Mouse (Mus musculus) kidney, adult 2 months (tissue): ENCODE data around the gene Ubtfl1. TPM values are rescaled to one million over a fixed set of nuclear protein-coding genes. Genes with fewer than 3 reads are reported as not detected.

Experiments used
- DNase-seq: peaks from one replicate; pipeline ENCODE4 v3.0.0; 2021
- H3K27ac ChIP-seq: fragments of 200-500 bp; 2 replicates; pipeline ENCODE4 v1.5.1; 2012; ENCODE audit warnings: low read depth, low read length, control low read depth, inconsistent platforms; ENCODE audit not compliant: insufficient read depth
- H3K27me3 ChIP-seq: fragments of 200-500 bp; replicated peaks from 2 replicates; pipeline ENCODE4 v1.6.1; 2012; ENCODE audit warnings: mild to moderate bottlenecking, moderate library complexity, low read length, inconsistent platforms; ENCODE audit not compliant: control insufficient read depth, insufficient read depth
- H3K36me3 ChIP-seq: fragments of 200-500 bp; 2 replicates; pipeline ENCODE4 v1.6.1; 2012; ENCODE audit warnings: mild to moderate bottlenecking, moderate library complexity, low read length, inconsistent platforms; ENCODE audit not compliant: control insufficient read depth, insufficient read depth
- H3K4me1 ChIP-seq: fragments of 200-500 bp; 2 replicates; pipeline ENCODE4 v1.6.1; 2011; ENCODE audit warnings: low read length; ENCODE audit not compliant: control insufficient read depth, insufficient read depth
- H3K4me3 ChIP-seq: fragments of 200-500 bp; 2 replicates; pipeline ENCODE4 v1.5.1; 2011; ENCODE audit warnings: mild to moderate bottlenecking, low read depth, low read length, control low read depth; ENCODE audit not compliant: insufficient read depth
- CTCF ChIP-seq: fragments of 200-500 bp; conservative IDR thresholded peaks from 2 replicates; pipeline ENCODE4 v1.5.1; 2011; ENCODE audit warnings: low read depth, mild to moderate bottlenecking, control low read depth, low read length, moderate library complexity, mixed read lengths; ENCODE audit not compliant: insufficient read depth, insufficient read length
- POLR2A ChIP-seq: fragments of 200-500 bp; IDR thresholded peaks from one replicate; pipeline ENCODE4 v1.6.1; 2011; ENCODE audit warnings: low read depth, low read length, control low read depth
- WGBS: fragments of 180-500 bp; shearing (Covaris S2); methylation state at CpG from one replicate; pipeline ENCODE4 v1.1.7; 2018; 5-methylcytosine and 5-hydroxymethylcytosine counted together
- polyA plus RNA-seq: library from polyadenylated mRNA; depleted of rRNA; stranded (reverse); fragments of >200 nt; gene quantifications from 2 replicates; pipeline ENCODE4 v1.2.3, GENCODE M21; 2012; rRNA removed

Gene Ubtfl1
- polyA plus RNA-seq, 1 experiment, result not detected

- TF ChIP-seq CTCF (no peak), POLR2A (no peak)
- Histone ChIP-seq H3K27ac (no peak overlapping the region), H3K36me3 (peaks cover 8% of the 10 kb centered on the region), H3K4me1 (no peaks in the 10 kb centered on the region), H3K27me3 (no peaks in the 10 kb centered on the region), H3K4me3 (no peak overlapping the region)
- 98% methylated on average over 4 of the region's 4 CpGs for WGBS
- DNase-seq, result no peak
Measured at GRCm38 (mm10) chr9:18456520-18456919, 52.3 kb downstream of the Ubtfl1 start.

Other genes with a start within 250 kb of the Ubtfl1 start
- gene Chordc1, start 112.3 kb upstream of the Ubtfl1 start, polyA plus RNA-seq, result 28.7 and 31.9 TPM in 2 replicates
- 1.0 and 1.6 TPM in 2 replicates for gene Naalad2, start 1.4 kb upstream of the Ubtfl1 start, polyA plus RNA-seq
- not detected in 2 replicates for gene Mbd3l2, start 26.2 kb downstream of the Ubtfl1 start, polyA plus RNA-seq
- 0.23 and 0.44 TPM in 2 replicates for gene Zfp558, start 73.8 kb downstream of the Ubtfl1 start, polyA plus RNA-seq
- not detected in 2 replicates for gene Mbd3l1, start 73.9 kb downstream of the Ubtfl1 start, polyA plus RNA-seq